Mouse (Mus musculus): ENCODE data around the gene Rtn4rl2. TPM values are rescaled to one million over a fixed set of nuclear protein-coding genes. Genes with fewer than 3 reads are reported as not detected.

Gene Rtn4rl2
- total RNA-seq, 2 experiments from 2014 or later: 0.79 to 2.4 TPM

DNA sequence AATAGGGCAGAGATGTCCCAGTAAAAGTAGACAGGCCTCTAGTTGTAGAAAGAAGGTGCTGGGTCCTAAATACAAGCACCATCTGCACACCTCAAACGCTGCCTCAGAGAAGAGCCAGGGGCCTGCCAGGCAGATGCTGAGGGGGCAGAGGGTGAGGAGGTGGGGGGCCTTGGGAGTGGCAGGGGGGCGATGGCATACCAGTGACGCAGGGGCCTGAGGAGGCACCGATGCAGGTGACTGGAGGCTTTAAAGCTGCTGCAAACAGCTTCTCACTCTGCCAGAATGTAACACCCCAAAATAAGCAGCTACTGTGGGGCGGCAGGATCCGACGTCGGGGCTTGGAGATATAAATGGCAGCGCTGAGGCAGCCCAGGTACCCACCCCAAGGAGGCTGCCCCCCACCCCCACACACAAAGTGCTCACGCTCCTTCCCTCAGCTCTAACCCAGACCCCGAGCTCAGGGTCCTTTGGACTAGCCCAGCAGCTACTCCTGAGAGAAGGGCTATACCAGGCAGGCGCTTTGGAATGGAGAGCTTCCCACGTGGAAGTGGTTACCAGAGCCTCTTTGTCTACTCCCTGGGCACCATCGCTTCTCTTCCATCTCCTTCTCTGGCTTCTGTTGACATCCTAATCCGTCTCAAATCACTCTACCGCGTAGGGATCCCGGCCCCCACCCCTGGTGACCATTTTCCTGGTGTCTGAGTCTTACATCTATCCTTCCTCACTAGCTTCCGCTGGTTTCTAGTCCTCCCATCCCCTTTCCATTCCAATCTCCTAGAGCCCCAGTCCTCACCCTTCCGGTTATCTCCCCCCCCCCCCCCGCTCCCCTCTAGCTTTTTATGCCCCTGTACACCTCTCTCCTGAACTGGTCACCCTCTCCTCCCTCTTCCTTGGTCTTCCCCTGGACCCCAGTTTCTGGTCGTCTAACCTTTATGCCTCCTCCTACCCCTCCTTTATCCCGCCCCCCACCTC, 1.1 kb downstream of the Rtn4rl2 start:
- no peak for DNase-seq

DNA sequence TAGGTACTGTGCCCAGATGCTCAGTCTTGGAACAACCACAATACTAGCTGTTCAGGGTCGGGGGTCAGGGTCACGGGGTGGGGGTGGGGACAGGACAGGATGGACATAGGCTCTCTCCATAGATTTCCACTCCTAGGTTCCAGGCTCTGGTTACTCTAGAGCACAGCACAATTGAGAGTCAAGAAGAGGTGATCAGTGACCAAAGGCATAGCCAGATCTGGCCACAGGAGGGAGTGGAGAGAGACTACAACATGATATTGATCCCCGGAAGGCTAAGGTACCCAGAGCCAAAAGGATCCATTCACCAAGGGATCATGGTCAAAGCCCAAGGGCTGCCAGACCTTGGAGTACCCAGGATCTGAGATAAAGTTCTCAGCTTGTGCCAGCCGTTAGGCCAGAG, 1.9 kb downstream of the Rtn4rl2 start:
- DNase-seq: no peak

DNA sequence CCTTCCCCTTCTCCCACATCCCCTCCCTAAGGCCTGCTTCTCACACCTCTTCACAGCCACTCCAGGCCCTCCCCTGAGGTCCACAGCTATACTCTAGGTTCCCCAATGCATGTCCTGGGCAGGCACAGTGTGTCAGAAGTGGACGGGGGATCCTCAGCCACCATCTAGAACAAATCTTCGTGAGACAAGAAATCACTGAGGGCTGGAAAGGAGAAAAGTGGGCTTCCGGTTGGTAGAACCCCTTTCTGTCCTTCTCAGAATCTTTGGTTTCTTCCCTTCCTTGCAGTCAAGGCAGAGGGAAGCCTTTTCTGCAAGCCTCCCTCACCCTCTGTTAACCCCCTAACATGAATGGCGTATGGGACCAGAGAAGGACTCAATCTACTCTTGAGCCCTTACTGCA, 2.6 kb downstream of the Rtn4rl2 start:
- no peak for DNase-seq

DNA sequence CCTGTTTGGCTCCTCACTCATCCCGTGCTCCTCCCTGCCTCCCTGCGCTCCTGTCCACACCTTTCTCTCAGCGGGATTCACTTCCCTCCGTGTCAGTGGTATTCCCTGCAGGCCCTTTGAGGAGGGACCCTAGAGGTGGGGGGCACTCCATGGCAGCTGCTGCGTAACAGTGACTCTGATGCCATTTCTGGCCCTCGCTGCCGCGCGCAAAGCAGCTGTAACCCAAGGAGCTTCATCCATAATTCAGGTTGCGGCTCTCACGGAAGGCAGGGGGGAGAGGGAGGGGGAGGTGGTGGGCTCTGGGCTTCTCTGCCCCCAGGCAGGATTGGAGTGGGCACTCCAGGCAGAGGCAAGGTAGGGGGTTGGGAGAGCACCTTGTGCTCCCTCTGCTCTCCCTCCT, 3.0 kb downstream of the Rtn4rl2 start:
- DNase-seq: no peak

DNA sequence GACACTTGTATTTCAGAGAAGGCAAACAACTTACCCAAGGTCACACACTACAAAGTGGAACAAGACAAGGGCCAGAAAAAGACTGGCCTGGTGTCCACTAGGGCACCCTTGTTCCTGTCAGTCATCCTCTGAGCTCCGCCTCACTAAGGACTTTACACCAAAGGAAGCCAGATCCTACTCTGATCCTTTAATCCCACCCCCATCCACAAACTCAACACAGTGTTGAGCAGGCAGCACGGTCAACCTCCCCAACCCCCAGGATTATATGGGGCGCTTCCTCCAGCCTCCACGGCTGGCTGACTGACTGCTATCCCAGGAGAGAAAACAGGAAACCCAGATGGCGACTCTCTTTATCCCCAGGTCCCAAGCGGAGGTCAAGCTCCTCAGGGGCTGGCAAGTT, 3.4 kb downstream of the Rtn4rl2 start:
- DNase-seq: no peak

DNA sequence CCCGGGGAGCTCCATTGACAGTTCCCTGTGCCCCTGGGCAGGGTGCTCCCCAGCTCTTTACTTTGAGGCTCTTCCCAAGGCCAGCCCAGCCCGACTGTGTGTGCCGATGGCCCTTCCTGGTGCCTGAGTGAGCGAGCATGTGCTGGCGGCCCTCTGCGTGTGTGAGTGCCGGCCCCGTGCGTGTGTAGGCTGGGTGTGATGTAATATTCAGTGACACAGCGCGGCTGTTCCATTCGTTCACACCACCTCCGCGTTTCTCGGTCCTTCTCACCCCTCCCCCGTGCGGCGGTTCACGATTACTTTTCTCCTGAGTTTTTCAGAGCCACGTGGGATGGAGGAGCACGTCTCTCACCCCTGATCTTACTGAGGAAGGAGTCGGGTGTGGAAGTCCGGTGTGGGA, 3.9 kb downstream of the Rtn4rl2 start:
- DNase-seq: no peak

DNA sequence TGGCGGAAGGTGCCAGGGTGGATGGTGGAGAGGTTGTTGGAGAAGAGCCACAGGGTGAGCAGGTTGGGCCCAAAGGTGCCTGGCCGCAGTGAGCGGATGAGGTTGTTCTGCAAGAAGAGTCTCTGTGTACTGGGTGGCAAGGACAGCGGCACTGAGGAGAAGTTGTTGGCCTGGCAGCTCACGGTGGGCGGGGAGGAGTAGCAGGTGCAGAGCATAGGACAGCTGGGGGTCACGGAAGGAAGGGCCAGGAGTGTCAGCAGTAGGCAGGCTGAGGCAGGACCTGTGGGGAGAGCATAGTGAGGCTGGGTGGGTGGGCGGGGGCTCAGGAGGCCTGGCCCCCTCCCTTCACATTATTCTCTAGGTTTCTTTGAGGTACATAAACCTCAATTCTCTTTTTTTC, 5.9 kb downstream of the Rtn4rl2 start:
- DNase-seq: no peak

DNA sequence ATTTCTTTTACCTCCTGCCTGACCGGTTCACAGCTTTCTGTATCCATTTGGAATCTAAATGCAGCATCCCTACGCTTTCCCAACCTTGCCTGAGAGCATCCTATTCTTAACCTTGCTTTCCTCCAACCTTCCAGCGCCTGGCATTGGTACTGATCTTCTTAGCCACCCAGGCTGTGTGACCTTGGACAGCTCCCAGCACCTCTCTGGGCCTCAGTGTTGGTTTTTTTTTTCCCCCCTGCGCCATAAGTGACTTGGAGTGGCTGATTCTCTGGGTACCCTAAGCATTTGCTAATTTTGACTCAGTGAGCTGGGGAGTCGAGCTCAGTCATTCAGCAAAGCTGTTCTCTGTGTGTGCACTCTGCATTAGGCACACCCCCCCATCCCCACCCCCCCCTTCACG, 10.7 kb downstream of the Rtn4rl2 start:
- no peak for DNase-seq

DNA sequence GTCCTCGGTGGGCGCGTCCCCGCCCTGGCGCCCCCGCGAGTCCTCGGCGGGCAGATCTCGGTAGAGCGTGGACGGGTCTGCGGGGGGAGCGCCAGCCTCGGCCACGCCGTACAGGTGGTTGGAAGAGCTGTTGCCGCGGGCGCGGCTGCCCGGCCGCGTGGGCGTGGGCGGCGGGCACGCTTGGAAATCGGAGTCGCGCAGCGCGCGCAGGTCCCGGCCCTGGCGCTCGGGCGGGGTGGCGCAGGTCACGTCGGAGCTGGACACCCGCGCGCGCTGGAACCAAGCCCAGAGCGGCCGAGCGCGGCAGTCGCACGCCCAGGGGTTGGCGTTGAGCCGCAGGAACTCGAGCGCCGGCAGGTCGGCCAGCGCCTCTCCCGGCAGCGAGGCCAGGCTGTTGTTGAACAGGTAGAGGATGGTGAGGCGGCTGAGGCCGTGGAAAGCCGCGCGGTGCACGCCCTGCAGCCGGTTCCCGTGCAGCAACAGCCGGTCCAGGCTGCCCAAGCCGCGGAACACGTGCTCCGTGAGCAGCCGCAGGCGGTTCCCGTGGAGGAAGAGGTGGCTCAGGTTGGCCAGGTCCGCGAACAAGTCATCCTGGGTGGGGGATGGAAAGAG, 14.3 kb downstream of the Rtn4rl2 start:
- DNase-seq: peak; percentile 73 to 84

DNA sequence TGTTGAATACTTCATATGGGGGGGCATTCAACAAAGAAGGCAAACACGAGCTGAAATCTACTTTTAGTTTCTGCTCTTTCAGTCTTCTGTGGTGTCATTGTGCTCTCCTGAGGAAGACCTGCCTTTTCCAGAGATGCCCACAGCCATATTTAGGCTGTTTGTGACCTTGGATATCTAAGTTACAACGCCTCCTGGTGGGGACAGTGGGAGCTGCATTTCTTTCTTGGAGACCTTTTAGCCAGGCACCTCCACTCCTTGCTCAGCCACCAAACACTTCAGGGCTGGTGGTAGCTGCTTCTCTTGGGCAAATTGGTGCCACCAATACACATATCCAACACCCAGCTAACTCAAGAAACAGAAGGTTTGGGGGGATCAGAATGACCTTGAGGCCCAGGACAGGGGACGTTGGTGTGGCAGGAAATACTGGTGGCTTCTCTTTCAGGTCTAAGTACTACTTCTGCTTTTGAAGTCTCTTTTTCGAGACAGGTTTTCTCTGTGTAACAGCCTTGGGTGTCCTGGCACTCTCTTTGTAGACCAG, 15.8 kb downstream of the Rtn4rl2 start:
- no peak for DNase-seq

DNA sequence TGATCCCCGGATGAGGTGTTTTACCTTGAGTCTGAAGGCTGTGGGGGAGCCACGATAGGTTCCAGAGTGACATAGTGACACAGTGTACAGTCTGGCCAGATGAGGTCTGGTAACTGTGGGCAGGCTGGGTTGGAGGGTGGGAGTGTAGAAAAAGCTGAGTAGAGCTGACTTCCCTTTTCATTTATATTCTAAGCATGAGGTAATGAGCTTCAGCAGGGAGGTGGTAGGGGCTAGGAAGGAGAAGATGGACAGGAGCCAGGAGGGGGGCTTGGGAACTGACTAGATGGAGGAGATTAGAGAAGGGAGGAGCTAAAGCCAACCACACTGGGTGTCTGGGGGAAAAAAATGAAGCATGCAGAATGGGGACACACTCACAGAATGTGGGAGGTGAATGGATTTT, 17.5 kb downstream of the Rtn4rl2 start:
- DNase-seq: no peak

DNA sequence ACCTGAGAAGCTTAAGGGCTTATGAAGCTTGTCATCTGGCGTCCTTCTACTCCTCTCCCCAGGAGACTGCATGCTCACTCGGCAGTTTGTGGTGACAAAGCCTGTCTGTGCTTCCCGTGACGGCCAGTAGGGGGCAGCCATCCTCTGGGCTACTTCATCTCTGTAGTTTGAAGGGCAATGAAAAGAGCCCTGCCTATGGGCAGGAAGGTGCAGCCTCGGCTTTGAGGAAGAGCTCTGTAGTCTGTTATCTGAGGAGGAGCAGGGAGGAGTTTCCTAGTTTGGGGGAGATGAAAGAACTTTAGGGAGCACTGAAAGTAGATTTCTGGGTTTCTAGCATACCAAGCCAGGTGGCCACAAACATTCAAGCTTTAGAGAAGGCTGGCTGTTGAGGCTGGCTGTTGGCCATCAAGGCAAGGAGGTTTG, 18.0 kb downstream of the Rtn4rl2 start:
- peak; percentile 68 to 74 for DNase-seq

DNA sequence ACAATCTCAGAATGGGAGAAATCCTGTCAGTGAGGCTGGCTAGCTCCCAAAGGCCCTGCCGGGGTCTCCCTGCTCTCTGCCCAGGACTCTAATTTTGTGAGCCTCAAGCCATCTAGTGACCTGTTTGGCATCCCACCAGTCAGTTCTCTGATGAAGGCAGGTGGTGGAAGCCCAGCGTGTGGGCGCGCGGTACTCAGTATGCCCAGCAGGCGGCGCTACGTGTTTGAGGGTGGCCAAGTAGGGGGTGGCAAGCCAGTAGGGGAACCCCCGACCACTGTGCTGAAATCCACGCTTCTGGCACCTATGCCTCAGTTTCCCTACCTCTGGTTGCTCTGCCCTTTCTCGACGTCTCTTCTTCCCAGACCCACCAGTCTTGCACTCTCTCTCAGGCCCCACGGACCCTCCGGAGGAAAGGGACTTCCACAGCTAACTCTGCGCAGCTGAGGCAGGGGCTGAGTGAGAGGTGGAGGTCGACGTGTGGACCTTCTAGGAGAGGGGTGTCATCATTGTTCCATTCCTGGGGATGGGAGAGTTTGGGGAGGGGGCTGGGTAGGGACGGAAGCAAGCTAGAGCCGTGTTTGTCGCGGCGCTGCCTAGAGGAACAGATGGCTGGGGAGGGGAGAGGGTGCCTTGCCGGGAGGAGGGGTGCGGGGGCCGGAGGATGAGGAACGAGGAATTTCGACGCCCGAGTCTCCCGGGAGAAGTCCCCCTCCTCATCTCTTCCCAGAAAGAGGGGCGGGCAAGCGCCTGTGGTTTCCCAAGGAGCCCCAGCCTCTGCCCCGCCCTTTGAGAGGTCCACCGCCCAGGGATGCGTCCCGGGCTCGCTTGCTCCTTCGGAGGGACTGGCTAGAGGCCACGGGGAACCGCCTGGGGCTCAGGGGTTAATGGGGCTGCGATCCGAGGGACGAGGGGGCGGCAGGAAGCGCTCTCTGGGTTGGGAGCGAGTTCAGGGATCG, 20.6 kb downstream of the Rtn4rl2 start:
- peak; percentile 40 to 49 for DNase-seq

DNA sequence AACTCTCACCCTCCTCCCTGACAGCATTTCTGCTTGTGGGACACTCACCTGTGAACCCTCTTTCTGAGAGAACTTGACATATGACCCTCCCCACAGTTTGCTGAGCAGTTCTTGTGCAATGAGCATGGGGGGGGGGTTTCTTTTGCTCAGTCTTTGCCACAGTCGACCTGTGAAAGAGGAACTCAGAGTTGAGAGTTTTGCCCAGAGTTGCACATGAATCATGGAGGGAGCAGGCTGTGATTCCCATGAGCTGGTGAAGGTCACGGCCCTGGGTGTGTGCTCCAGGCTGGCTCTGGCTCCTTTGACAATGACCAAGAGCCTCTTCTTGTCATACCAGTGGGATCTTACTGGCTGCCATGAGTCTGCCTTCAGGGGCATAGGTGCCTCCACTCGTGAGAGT, 24.3 kb downstream of the Rtn4rl2 start:
- peak; percentile 67 to 73 for DNase-seq

DNA sequence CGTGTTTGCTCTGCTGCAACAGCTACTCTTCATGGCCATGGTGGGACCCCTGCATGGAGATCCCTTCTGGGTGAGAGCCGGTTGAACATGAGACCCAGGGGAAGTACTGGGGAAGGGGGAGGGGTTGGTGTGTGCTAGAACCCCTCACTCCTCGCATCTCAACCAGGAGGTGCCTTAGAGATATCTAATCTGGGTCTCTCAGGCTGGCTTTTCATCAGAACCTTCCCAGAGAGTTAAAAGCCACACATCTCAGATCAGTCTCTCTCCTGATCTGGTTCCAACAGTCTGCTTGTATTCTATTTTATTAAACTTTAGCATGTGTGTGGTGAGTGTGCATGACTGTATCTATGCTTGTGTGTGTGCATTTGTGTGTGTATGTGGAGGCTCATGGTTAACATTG, 25.1 kb downstream of the Rtn4rl2 start:
- no peak for DNase-seq

DNA sequence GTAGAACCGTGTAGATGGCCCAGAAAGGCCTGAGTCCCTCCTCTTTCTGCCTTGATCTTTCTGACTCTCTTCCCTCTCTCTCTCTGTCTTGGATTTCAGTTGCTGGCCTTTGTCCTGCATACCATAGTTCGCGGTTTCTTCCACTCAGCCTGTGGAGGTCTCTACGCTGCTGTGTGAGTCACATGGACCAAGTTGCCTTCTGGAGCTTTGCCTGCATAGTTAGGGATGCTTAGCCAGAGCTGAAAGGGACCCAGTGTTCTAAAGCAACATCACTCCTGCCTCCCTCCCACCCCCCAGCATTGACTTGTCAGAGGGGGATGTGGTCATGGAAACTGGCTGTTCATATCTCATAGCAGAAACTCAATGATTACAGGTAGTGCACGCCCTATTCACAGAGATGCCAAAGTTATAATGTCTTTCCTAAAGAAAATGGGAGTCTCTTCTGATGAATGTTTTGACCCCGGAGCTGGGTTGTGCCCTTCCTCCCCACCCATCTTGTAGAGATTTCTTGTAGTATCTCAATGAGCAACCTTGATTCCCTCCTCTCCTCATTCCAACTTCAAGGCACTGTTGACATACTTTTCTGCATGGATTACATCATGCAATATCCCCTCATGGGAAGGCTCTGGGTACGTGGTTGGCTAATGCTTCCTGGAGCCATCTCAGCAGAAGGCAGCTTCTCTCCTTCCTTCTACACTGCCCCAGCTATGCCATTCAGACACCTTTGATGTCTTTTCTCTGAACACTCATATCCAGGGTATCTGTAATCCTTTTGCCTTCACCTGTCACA, 26.3 kb downstream of the Rtn4rl2 start:
- DNase-seq: no peak

DNA sequence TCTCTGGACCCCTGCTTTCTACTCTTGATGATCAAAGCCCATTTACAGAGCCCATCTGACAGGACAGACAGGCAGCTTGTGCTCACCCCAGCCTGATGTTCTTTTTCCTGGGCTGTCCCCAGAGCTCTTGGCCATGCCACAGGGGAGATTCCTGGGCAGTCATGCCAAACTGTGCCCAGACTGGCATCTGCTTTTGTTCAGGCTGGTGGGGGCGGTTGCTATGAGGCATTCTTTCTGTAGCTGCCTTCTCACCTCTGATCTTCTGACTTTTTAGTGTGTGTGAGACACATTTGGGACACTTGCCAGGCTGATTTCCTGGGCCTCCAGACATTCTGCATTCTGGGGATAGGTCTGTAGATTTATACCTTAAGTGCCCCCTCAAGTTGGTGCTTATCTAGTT, 28.0 kb downstream of the Rtn4rl2 start:
- no peak for DNase-seq

DNA sequence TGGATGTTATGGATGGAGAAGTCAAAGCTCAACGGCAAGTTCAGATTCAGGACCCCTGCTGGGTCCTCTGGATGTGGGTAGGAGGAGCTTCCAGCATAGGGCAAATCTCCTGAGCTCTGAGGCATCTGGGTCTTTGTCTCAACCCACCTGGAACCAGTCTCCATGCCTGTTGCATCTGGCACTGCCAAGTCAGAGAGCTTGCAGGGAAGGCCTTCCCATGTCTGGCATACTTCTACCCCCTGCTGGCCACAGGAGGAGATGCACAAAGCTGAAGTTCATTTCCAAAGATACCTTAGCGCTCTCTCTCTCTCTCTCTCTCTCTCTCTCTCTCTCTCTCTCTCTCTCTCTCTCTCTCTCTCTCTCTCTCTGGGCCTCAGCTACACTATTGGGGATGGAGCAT, 30.8 kb downstream of the Rtn4rl2 start:
- peak; percentile 59 to 73 for DNase-seq

DNA sequence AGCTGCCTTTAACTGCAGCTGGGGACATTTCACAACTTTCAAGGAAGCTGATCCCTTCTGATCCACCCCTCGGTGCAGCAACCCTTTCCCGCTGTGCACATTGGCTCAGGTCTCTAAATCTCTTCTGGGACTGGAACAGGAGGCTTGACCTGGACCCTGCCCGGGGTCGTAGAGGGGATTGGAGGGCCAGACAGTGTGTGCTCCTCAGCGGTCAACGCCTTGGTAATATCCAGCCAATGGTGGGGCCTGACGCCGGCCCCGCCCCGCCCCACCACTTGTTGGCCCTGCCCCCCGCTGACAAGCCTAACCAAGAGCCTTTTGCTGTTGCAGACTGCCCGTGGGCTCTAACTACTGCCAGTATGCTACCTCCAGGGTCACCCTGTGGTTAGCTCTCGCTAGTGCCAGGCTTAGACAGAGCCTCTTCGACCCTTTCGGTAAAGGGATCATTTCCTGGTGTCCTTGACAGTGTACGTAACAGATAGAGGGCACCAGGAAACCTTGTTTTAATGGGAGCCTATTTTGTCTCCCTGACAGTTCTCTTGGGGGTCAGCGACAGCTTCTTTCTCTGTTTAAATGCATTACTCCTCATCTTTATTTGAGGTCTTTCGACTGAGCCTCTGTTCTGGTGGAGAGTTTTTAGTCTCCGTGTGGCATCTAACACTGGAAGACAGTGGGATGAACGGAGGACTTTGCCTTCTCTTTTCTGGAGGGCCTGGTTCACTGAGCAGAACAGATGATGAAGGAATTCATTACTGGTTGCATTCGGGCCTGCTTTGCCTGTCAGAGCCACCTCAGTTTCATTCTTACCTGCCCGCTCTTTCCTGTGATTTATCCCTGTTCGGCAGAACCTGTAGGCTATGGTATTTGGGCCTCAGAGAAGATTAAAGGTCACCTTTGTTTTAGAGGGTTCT, 35.1 kb downstream of the Rtn4rl2 start:
- peak; percentile 75 to 86 for DNase-seq

All from adrenal gland, postnatal 36 days (tissue).